17 mouse cellular contexts compared by ENCODE assay signal in the genomic region with DNA sequence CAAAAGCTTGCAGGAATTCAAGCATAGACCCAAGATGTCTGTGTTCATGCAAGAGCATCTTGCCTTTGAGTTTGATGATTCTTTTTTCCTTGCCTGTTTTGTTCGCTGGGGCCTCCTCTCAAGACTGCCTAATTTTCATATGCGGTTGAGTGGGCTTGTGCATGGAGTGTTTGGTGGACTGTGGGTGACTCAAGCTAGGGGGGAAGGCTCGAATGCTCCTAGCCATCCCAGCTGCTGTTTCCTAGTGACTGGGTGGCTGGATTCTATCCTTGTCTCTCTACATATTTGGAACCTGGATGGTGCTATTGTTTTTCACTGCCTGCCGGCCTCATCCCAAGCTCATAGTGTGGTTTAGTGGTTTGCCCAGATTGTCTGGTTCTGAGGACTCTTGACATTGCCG. TPM values are rescaled to one million over a fixed set of nuclear protein-coding genes. Genes with fewer than 3 reads are reported as not detected.
DNase-seq lines count a peak whose midpoint lies in the region; ATAC-seq and TF ChIP-seq lines count a peak whose summit lies in the region.
"Had no signal": no experiment of that assay in that cellular context is flagged by ENCODE, and none has a peak within 500 bp of the region (broad histone marks: within the 10 kb centered on the region; RNA-seq: fewer than 3 reads in every experiment).

No protein-coding gene starts in this region.

- no peak for TF ChIP-seq CTCF in layer of hippocampus, adult 2 months (conservative IDR thresholded peaks at IDR 0.05)

- WGBS in liver, embryonic 13.5 days (ENCODE audit: insufficient replicate concordance), result 90% methylated on average over 5 of the region's 5 CpGs
- WGBS in liver, embryonic 11.5 days, result 83% methylated on average over 5 of the region's 5 CpGs

- H3K27ac ChIP-seq in layer of hippocampus, adult 2 months, result peak overlapping the region; percentile 12; the same call in 1 of the 2 replicates
- H3K27ac ChIP-seq in liver, embryonic 13.5 days, result peak overlapping the region; percentile 5; the same call in 1 of the 2 replicates
- no peak overlapping the region for H3K27ac ChIP-seq in liver, embryonic 11.5 days (ENCODE audit: low read depth, low read length)
- H3K27ac ChIP-seq: embryonic facial prominence, embryonic 10.5 days; heart, embryonic 13.5 days; hindbrain, embryonic 15.5 days had no signal

- H3K4me3 ChIP-seq in layer of hippocampus, adult 2 months, result no peak overlapping the region
- no peak overlapping the region for H3K4me3 ChIP-seq in liver, embryonic 13.5 days (replicated peaks)
- no peak overlapping the region for H3K4me3 ChIP-seq in liver, embryonic 11.5 days (ENCODE audit: low read depth, low read length)
- H3K4me3 ChIP-seq: embryonic facial prominence, embryonic 10.5 days; heart, embryonic 13.5 days; hindbrain, embryonic 15.5 days had no signal

- no peaks in the 10 kb centered on the region for H3K9me3 ChIP-seq in liver, embryonic 13.5 days (replicated peaks)
- H3K9me3 ChIP-seq in liver, embryonic 11.5 days (ENCODE audit: control insufficient read depth, low read length), result no peaks in the 10 kb centered on the region
- H3K9me3 ChIP-seq: embryonic facial prominence, embryonic 10.5 days; heart, embryonic 13.5 days; hindbrain, embryonic 15.5 days had no signal

- peaks cover 25% of the 10 kb centered on the region for H3K36me3 ChIP-seq in liver, embryonic 13.5 days
- H3K36me3 ChIP-seq in liver, embryonic 11.5 days (ENCODE audit: control insufficient read depth, insufficient read depth, low read length), result no peaks in the 10 kb centered on the region
- H3K36me3 ChIP-seq: embryonic facial prominence, embryonic 10.5 days; heart, embryonic 13.5 days; hindbrain, embryonic 15.5 days had no signal

- no peak for ATAC-seq in liver, embryonic 13.5 days (ENCODE audit: low read depth)
- no peak for ATAC-seq in liver, embryonic 11.5 days (replicated peaks; ENCODE audit: low FRiP score)
- ATAC-seq: forebrain, embryonic 14.5 days had no signal

- DNase-seq in layer of hippocampus, adult 2 months (ENCODE audit: low spot score in 2 of 2), result no peak
- DNase-seq in layer of hippocampus, adult 9-10 months (ENCODE audit: low spot score), result no peak
- DNase-seq in liver, embryonic 13.5 days, result no peak
- DNase-seq in liver, embryonic 11.5 days (ENCODE audit: low spot score), result no peak
- DNase-seq in right cerebral cortex, postnatal 25 days, result peak; percentile 14
- no peak for DNase-seq in right cerebral cortex, postnatal 4 days
- DNase-seq in lung, postnatal 10 days, result no peak
- DNase-seq: adrenal gland, adult 2 months; adrenal gland, postnatal 25 days; cerebellum, adult 2 months; cerebellum, postnatal 10 days; gastrocnemius, postnatal 36 days; heart, postnatal 36 days had no signal

- H3K4me1 ChIP-seq in liver, embryonic 13.5 days (replicated peaks), result peaks cover 100% of the 10 kb centered on the region
- H3K4me1 ChIP-seq in liver, embryonic 11.5 days (replicated peaks; ENCODE audit: control insufficient read depth, insufficient read depth, low read length), result peaks cover 43% of the 10 kb centered on the region
- H3K4me1 ChIP-seq: heart, embryonic 13.5 days; hindbrain, embryonic 15.5 days had no signal

- H3K4me2 ChIP-seq in liver, embryonic 13.5 days, result no peak overlapping the region
- no peak overlapping the region for H3K4me2 ChIP-seq in liver, embryonic 11.5 days
- H3K4me2 ChIP-seq: heart, embryonic 13.5 days; hindbrain, embryonic 15.5 days had no signal

- no peaks in the 10 kb centered on the region for H3K27me3 ChIP-seq in liver, embryonic 13.5 days
- H3K27me3 ChIP-seq in liver, embryonic 11.5 days (replicated peaks; ENCODE audit: control insufficient read depth, insufficient read depth, low read length), result no peaks in the 10 kb centered on the region
- H3K27me3 ChIP-seq: hindbrain, embryonic 15.5 days had no signal

- H3K9ac ChIP-seq in liver, embryonic 13.5 days, result no peak overlapping the region
- no peak overlapping the region for H3K9ac ChIP-seq in liver, embryonic 11.5 days (ENCODE audit: low read depth, low read length)
- H3K9ac ChIP-seq: heart, embryonic 13.5 days; hindbrain, embryonic 15.5 days had no signal

RNA-seq across cellular contexts. Expression of a gene that starts 8.0 kb away (rescaled TPM):
- 10 to 100 TPM; 85.8 to 91.6 TPM for total RNA-seq in layer of hippocampus, adult 2 months (2021)
- 41.3 and 45.5 TPM in 2 replicates for polyA plus RNA-seq in liver, embryonic 13.5 days (2015; fragmentation: Nextera tagmentation; extraction: Ambion mirVana)
- 23.6 and 23.7 TPM in 2 replicates for polyA plus RNA-seq in liver, embryonic 11.5 days (2014; fragmentation: Nextera tagmentation; extraction: Ambion mirVana)

RNA-seq across cellular contexts. Expression of a gene that starts 34.6 kb away (rescaled TPM):
- 10 to 100 TPM; 32.7 to 37.0 TPM for total RNA-seq in layer of hippocampus, adult 2 months (2021)
- 8.1 and 9.4 TPM in 2 replicates for polyA plus RNA-seq in liver, embryonic 13.5 days (2015; fragmentation: Nextera tagmentation; extraction: Ambion mirVana)
- polyA plus RNA-seq in liver, embryonic 11.5 days (2014; fragmentation: Nextera tagmentation; extraction: Ambion mirVana), result 17.9 and 19.4 TPM in 2 replicates
